In the genomic region with DNA sequence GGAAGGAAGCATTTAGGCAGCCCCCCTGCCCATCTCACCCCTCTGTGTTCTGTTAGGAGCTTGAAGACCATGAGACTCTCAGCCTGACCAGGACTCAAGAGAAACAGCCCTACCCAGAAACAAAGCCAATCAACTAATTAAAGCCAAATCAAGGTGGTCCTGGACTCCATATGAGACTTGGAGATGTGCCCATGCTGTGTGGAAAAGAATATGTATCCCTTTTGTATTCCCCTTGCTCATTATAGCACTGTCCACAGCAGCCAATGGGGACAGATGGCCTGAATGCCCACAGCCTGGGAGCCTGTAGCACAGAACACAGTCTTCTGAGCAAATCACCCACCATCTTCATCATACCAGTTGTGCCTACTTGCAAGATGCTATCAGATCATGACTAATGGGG, we compare ENCODE assay signal across 23 mouse cellular contexts. TPM values are rescaled to one million over a fixed set of nuclear protein-coding genes. Genes with fewer than 3 reads are reported as not detected.
A peak's percentile ranks its signal among the peaks of the same experiment; 100 is the strongest.
DNase-seq lines count a peak whose midpoint lies in the region; ATAC-seq and TF ChIP-seq lines count a peak whose summit lies in the region.
"Had no signal": no experiment of that assay in that cellular context is flagged by ENCODE, and none has a peak within 500 bp of the region (broad histone marks: within the 10 kb centered on the region; RNA-seq: fewer than 3 reads in every experiment).

No protein-coding gene starts in this region.

- H3K36me3 ChIP-seq in midbrain, postnatal 0 days (ENCODE audit: insufficient read depth, low read length): no peaks in the 10 kb centered on the region
- H3K36me3 ChIP-seq in midbrain, embryonic 10.5 days: no peaks in the 10 kb centered on the region
- H3K36me3 ChIP-seq in MEL (ENCODE audit: control insufficient read depth in 1 of 2, insufficient read depth in 2 of 2, low read length in 2 of 2): peaks cover 0 to 15% of the 10 kb centered on the region in 2 experiments; a peak in 2 of 4 replicates
- H3K36me3 ChIP-seq: embryonic facial prominence, embryonic 13.5 days; embryonic facial prominence, embryonic 15.5 days; forebrain, embryonic 10.5 days; forebrain, embryonic 12.5 days had no signal

- ATAC-seq in midbrain, postnatal 0 days (ENCODE audit: low FRiP score): no peak
- ATAC-seq: forebrain, embryonic 14.5 days; forebrain, embryonic 16.5 days had no signal

- no peak overlapping the region for H3K4me3 ChIP-seq in midbrain, postnatal 0 days (ENCODE audit: low read depth, low read length)
- no peak overlapping the region for H3K4me3 ChIP-seq in midbrain, embryonic 10.5 days
- H3K4me3 ChIP-seq in MEL (ENCODE audit: control insufficient read depth in 1 of 2, insufficient read depth in 1 of 2, low read depth in 2 of 2, low read length in 2 of 2): no peak overlapping the region
- H3K4me3 ChIP-seq: embryonic facial prominence, embryonic 13.5 days; embryonic facial prominence, embryonic 15.5 days; erythroblast, embryonic 14.5 days; forebrain, embryonic 10.5 days; forebrain, embryonic 12.5 days had no signal

- H3K9me3 ChIP-seq in midbrain, postnatal 0 days (ENCODE audit: low read length): no peaks in the 10 kb centered on the region
- H3K9me3 ChIP-seq in midbrain, embryonic 10.5 days (replicated peaks): no peaks in the 10 kb centered on the region
- H3K9me3 ChIP-seq in MEL (replicated peaks; ENCODE audit: insufficient read depth, low read length): no peaks in the 10 kb centered on the region
- H3K9me3 ChIP-seq: embryonic facial prominence, embryonic 13.5 days; embryonic facial prominence, embryonic 15.5 days; forebrain, embryonic 10.5 days; forebrain, embryonic 12.5 days had no signal

- no peak for TF ChIP-seq RAD21 in MEL (IDR thresholded peaks at IDR 0.05; ENCODE audit: low read depth, low read length)

- no peaks in the 10 kb centered on the region for H3K27me3 ChIP-seq in midbrain, postnatal 0 days (ENCODE audit: insufficient read depth, low read length)
- no peaks in the 10 kb centered on the region for H3K27me3 ChIP-seq in midbrain, embryonic 10.5 days (ENCODE audit: low read depth, poor library complexity, severe bottlenecking)
- H3K27me3 ChIP-seq in MEL (ENCODE audit: control insufficient read depth in 1 of 2, insufficient read depth in 2 of 2, low read length in 2 of 2): no peaks in the 10 kb centered on the region
- H3K27me3 ChIP-seq: embryonic facial prominence, embryonic 13.5 days; forebrain, embryonic 12.5 days had no signal

- no peak overlapping the region for H3K27ac ChIP-seq in midbrain, postnatal 0 days (ENCODE audit: low read depth, low read length)
- H3K27ac ChIP-seq in midbrain, embryonic 10.5 days (replicated peaks): no peak overlapping the region
- peak overlapping the region; percentile 93 for H3K27ac ChIP-seq in MEL (ENCODE audit: control insufficient read depth, low read depth, low read length)
- H3K27ac ChIP-seq: embryonic facial prominence, embryonic 13.5 days; embryonic facial prominence, embryonic 15.5 days; forebrain, embryonic 10.5 days; forebrain, embryonic 12.5 days had no signal

- H3K79me2 ChIP-seq in MEL (ENCODE audit: control insufficient read depth, insufficient read depth, low read length, poor library complexity): no peaks in the 10 kb centered on the region

- H3K9ac ChIP-seq in midbrain, postnatal 0 days (replicated peaks; ENCODE audit: low read length, poor library complexity, severe bottlenecking): no peak overlapping the region
- H3K9ac ChIP-seq in MEL (ENCODE audit: control insufficient read depth, low read depth, low read length, poor library complexity, severe bottlenecking): peak overlapping the region; percentile 35
- H3K9ac ChIP-seq: embryonic facial prominence, embryonic 13.5 days; embryonic facial prominence, embryonic 15.5 days; forebrain, embryonic 12.5 days had no signal

- no peak for TF ChIP-seq CTCF in midbrain, postnatal 0 days (IDR thresholded peaks at IDR 0.05)
- TF ChIP-seq CTCF in MEL (IDR thresholded peaks at IDR 0.05 in 2 of 3, conservative IDR thresholded peaks at IDR 0.05 in 1 of 3; ENCODE audit: control insufficient read depth in 1 of 3, insufficient read depth in 1 of 3, low read depth in 2 of 3, low read length in 3 of 3, poor library complexity in 1 of 3, severe bottlenecking in 1 of 3): no peak
- TF ChIP-seq CTCF in brain, embryonic 14.5 days (IDR thresholded peaks at IDR 0.05; ENCODE audit: borderline replicate concordance, extremely low read depth, insufficient read depth, insufficient read length): no peak

- TF ChIP-seq EP300 in MEL (IDR thresholded peaks at IDR 0.05; ENCODE audit: low read depth in 1 of 2, low read length in 2 of 2): no peak

- no peak for TF ChIP-seq POLR2A in MEL (IDR thresholded peaks at IDR 0.05; ENCODE audit: control insufficient read depth in 1 of 2, insufficient read depth in 1 of 2, low read depth in 1 of 2, low read length in 2 of 2, poor library complexity in 1 of 2)
- no peak for TF ChIP-seq POLR2A in brain, embryonic 14.5 days (IDR thresholded peaks at IDR 0.05; ENCODE audit: borderline replicate concordance, extremely low read depth, insufficient read depth, insufficient read length, poor library complexity, severe bottlenecking)

- no peaks in the 10 kb centered on the region for H3K4me1 ChIP-seq in midbrain, postnatal 0 days (ENCODE audit: insufficient read depth, low read length)
- H3K4me1 ChIP-seq in midbrain, embryonic 10.5 days: peaks cover 13% of the 10 kb centered on the region
- H3K4me1 ChIP-seq in MEL (ENCODE audit: control insufficient read depth in 1 of 2, insufficient read depth in 2 of 2, low read length in 2 of 2): peaks cover 18 to 36% of the 10 kb centered on the region in 2 experiments
- H3K4me1 ChIP-seq: embryonic facial prominence, embryonic 13.5 days; embryonic facial prominence, embryonic 15.5 days had no signal

- no peak overlapping the region for H3K4me2 ChIP-seq in midbrain, postnatal 0 days (ENCODE audit: low read depth, low read length, poor library complexity, severe bottlenecking)
- H3K4me2 ChIP-seq: embryonic facial prominence, embryonic 13.5 days; embryonic facial prominence, embryonic 15.5 days; forebrain, embryonic 12.5 days had no signal

- DNase-seq in midbrain, postnatal 0 days (ENCODE audit: low spot score): peak; percentile 21
- no peak for DNase-seq in midbrain, embryonic 10.5 days (ENCODE audit: low spot score)
- no peak for DNase-seq in MEL (ENCODE audit: low read depth, low spot score)
- peak; percentile 53 for DNase-seq in brain, embryonic 14.5 days (ENCODE audit: low read depth)
- no peak for DNase-seq in embryo, embryonic 9.5 days (ENCODE audit: extremely low spot score)
- DNase-seq: adrenal gland, adult 2 months; adrenal gland, postnatal 10 days; adrenal gland, postnatal 25 days; cerebellum, adult 11-12 months; cerebellum, adult 2 months; cerebellum, adult 9-10 months; cerebellum, postnatal 25 days had no signal

TF ChIP-seq in MEL, 35 proteins besides CTCF, POLR2A, EP300 and RAD21 (continues in another document):
- no peak for TF ChIP-seq NRF1 (IDR thresholded peaks at IDR 0.05; ENCODE audit: insufficient read depth, low read depth, low read length, poor library complexity, severe bottlenecking)
- no peak for TF ChIP-seq TBP (IDR thresholded peaks at IDR 0.05; ENCODE audit: low read depth, low read length)
- TF ChIP-seq ELF1 (IDR thresholded peaks at IDR 0.05; ENCODE audit: low read depth, low read length): no peak

RNA-seq across cellular contexts. Expression of a gene that starts 14.5 kb away (rescaled TPM):
- total RNA-seq in midbrain, postnatal 0 days (2014; rRNA removed): 0.16 TPM in 1 of 2 replicates, not detected in the other
- 0.32 and 0.58 TPM in 2 replicates for polyA plus RNA-seq in midbrain, postnatal 0 days (2015; fragmentation: Nextera tagmentation; extraction: Ambion mirVana)
- not detected in 2 replicates for polyA plus RNA-seq in midbrain, embryonic 10.5 days (2016; fragmentation: Nextera tagmentation; extraction: Ambion mirVana)
- 0.42 and 0.85 TPM in 2 replicates for total RNA-seq in MEL (2012; rRNA removed)
- polyA plus RNA-seq in MEL (2012; ENCODE audit: insufficient read depth in 1 of 2, insufficient read length in 2 of 2, low read depth in 1 of 2, low replicate concordance in 2 of 2, missing spikeins in 1 of 2): 1 to 10 TPM in 1 of 2 experiments, not detected in 1; 2.2 TPM
- polyA plus RNA-seq in brain, embryonic 14.5 days (2012; rRNA removed): 0.10 TPM in 1 of 2 replicates, not detected in the other
- total RNA-seq: adrenal gland, adult 2 months; adrenal gland, postnatal 10 days; adrenal gland, postnatal 25 days; adrenal gland, postnatal 4 days; ES-E14 had no signal
- polyA plus RNA-seq: adrenal gland, adult 2 months; C2C12; cerebellum, adult 2 months; embryonic facial prominence, embryonic 11.5 days; embryonic facial prominence, embryonic 13.5 days; embryonic facial prominence, embryonic 15.5 days; erythroblast, embryonic 14.5 days; forebrain, embryonic 10.5 days; forebrain, embryonic 12.5 days; forebrain, embryonic 14.5 days had no signal

RNA-seq across cellular contexts. Expression of a gene that starts 26.3 kb away (rescaled TPM):
- 0.57 and 1.4 TPM in 2 replicates for total RNA-seq in midbrain, postnatal 0 days (2014; rRNA removed)
- 0.85 and 1.1 TPM in 2 replicates for polyA plus RNA-seq in midbrain, postnatal 0 days (2015; fragmentation: Nextera tagmentation; extraction: Ambion mirVana)
- 0.12 and 0.17 TPM in 2 replicates for polyA plus RNA-seq in midbrain, embryonic 10.5 days (2016; fragmentation: Nextera tagmentation; extraction: Ambion mirVana)
- total RNA-seq in MEL (2012; rRNA removed): 0.23 and 0.54 TPM in 2 replicates
- polyA plus RNA-seq in MEL (2012; ENCODE audit: insufficient read depth in 1 of 2, insufficient read length in 2 of 2, low read depth in 1 of 2, low replicate concordance in 2 of 2, missing spikeins in 1 of 2): under 1 TPM in 1 of 2 experiments, not detected in 1; 0.74 TPM
- 0.82 and 0.97 TPM in 2 replicates for polyA plus RNA-seq in brain, embryonic 14.5 days (2012; rRNA removed)
- polyA plus RNA-seq: C2C12; embryonic facial prominence, embryonic 11.5 days; embryonic facial prominence, embryonic 13.5 days; erythroblast, embryonic 14.5 days had no signal

RNA-seq across cellular contexts. Expression of a gene that starts 38.9 kb away (rescaled TPM):
- total RNA-seq in midbrain, postnatal 0 days (2014; rRNA removed): 844 and 942 TPM in 2 replicates
- polyA plus RNA-seq in midbrain, postnatal 0 days (2015; fragmentation: Nextera tagmentation; extraction: Ambion mirVana): 481 and 538 TPM in 2 replicates
- polyA plus RNA-seq in midbrain, embryonic 10.5 days (2016; fragmentation: Nextera tagmentation; extraction: Ambion mirVana): 553 and 647 TPM in 2 replicates
- 2,384 and 2,439 TPM in 2 replicates for total RNA-seq in MEL (2012; rRNA removed)
- polyA plus RNA-seq in MEL (2012; ENCODE audit: insufficient read depth in 1 of 2, insufficient read length in 2 of 2, low read depth in 1 of 2, low replicate concordance in 2 of 2, missing spikeins in 1 of 2): 100 to 1,000 TPM; 300 to 476 TPM
- polyA plus RNA-seq in brain, embryonic 14.5 days (2012; rRNA removed): 835 and 914 TPM in 2 replicates

RNA-seq across cellular contexts. Expression of a gene that starts 44.7 kb away (rescaled TPM):
- total RNA-seq in midbrain, postnatal 0 days (2014; rRNA removed): not detected in 2 replicates
- 0.43 and 0.56 TPM in 2 replicates for polyA plus RNA-seq in midbrain, postnatal 0 days (2015; fragmentation: Nextera tagmentation; extraction: Ambion mirVana)
- 0.14 and 0.15 TPM in 2 replicates for polyA plus RNA-seq in midbrain, embryonic 10.5 days (2016; fragmentation: Nextera tagmentation; extraction: Ambion mirVana)
- not detected in 2 replicates for total RNA-seq in MEL (2012; rRNA removed)
- polyA plus RNA-seq in MEL (2012; ENCODE audit: insufficient read depth in 1 of 2, insufficient read length in 2 of 2, low read depth in 1 of 2, low replicate concordance in 2 of 2, missing spikeins in 1 of 2): under 1 TPM in 1 of 2 experiments, not detected in 1; 0.06 TPM
- 0.03 and 0.07 TPM in 2 replicates for polyA plus RNA-seq in brain, embryonic 14.5 days (2012; rRNA removed)
- total RNA-seq: adrenal gland, postnatal 10 days had no signal
- polyA plus RNA-seq: adrenal gland, adult 2 months; C2C12; cerebellum, adult 2 months; embryonic facial prominence, embryonic 11.5 days; forebrain, embryonic 14.5 days; forebrain, embryonic 16.5 days had no signal

RNA-seq across cellular contexts. Expression of a gene that starts 52.6 kb away (rescaled TPM):
- 7.7 and 9.8 TPM in 2 replicates for total RNA-seq in midbrain, postnatal 0 days (2014; rRNA removed)
- polyA plus RNA-seq in midbrain, postnatal 0 days (2015; fragmentation: Nextera tagmentation; extraction: Ambion mirVana): 12.6 and 14.5 TPM in 2 replicates
- polyA plus RNA-seq in midbrain, embryonic 10.5 days (2016; fragmentation: Nextera tagmentation; extraction: Ambion mirVana): 34.1 and 35.4 TPM in 2 replicates
- 39.0 and 47.9 TPM in 2 replicates for total RNA-seq in MEL (2012; rRNA removed)
- 10 to 100 TPM in 1 of 2 experiments, not detected in 1; 36.5 TPM for polyA plus RNA-seq in MEL (2012; ENCODE audit: insufficient read depth in 1 of 2, insufficient read length in 2 of 2, low read depth in 1 of 2, low replicate concordance in 2 of 2, missing spikeins in 1 of 2)
- polyA plus RNA-seq in brain, embryonic 14.5 days (2012; rRNA removed): 22.1 and 23.6 TPM in 2 replicates

Comparison
In these comparisons a context has a peak if more than half of its experiments do, and no peak if none do; other contexts are left out.
1. DNase-seq: peak in midbrain, postnatal 0 days (single experiment) and brain, embryonic 14.5 days (single experiment); none in midbrain, embryonic 10.5 days (single experiment), MEL (single experiment) and embryo, embryonic 9.5 days (single experiment).